Mouse (Mus musculus): ENCODE measurements around the gene Usf1. TPM values are rescaled to one million over a fixed set of nuclear protein-coding genes. Genes with fewer than 3 reads are reported as not detected.

Gene Usf1
- 111 and 118 TPM in 2 replicates for total RNA-seq (2023)

DNA sequence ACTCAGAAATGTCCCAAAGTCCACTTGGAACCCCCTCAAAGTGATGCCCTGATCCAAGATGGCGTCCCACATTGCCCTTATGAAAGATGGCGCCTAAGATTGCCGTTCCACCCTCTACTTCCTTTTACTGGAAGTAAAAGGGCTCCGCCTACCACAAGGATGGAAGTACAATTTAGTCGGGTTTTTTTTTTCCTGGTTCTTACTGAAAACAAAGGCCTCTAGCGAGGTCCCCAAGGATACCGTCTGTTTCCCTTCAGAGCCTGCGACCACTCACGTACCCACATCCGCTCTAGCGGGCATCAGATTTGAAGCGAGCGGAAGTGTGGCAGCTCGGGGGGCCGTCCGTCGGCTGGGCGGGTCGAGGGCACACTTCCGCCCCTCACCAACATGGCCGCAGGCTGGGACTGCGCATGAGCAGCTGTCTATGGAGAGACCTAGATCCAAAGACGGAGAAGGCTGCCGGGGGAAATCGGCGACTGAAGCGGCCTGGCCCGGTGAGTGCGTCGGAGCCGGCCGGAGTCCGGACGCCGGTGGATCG lies at the start of gene Usf1:
Gene Usf1 (plus strand): TSS at position 367 of the 538 bp plus-strand sequence.

DNA sequence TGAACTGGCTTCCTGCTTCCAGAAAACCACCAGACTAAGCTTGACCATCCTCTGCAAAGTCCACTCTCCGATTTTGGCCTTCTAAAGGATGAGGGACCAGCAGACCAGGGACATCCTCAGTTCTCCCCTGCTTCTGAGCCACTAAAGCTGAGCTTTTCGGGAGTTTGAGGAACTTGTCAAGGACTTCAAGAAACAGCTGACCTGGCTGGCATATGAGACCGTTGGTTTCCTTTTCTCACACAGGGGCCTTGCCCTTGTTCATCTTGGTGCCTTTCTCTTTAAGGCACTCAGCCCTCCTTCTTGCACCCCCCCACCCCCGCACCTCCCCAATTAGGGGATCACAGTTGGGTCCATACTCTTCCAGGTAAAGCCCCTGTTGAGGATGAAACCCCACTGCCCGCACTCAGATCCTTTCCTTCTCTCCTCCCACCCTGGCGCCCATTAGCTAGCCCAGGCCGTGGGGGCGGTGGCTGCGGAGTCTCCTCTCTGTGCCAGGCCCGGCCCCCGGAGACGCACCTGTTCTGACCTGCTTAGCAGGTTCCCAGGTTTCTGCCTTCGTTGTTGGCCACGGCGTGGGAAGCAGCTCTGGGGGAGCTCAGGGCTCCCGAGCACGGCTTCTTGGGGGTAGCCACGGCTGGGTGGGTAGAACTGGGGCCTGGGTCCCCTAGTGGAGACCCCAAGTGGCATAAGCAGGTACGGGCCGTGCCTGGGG lies 41.1 kb upstream of the Usf1 start, which contains the start of gene Nectin4:
Gene Nectin4 (plus strand): TSS at position 255 of the 712 bp plus-strand sequence.

DNA sequence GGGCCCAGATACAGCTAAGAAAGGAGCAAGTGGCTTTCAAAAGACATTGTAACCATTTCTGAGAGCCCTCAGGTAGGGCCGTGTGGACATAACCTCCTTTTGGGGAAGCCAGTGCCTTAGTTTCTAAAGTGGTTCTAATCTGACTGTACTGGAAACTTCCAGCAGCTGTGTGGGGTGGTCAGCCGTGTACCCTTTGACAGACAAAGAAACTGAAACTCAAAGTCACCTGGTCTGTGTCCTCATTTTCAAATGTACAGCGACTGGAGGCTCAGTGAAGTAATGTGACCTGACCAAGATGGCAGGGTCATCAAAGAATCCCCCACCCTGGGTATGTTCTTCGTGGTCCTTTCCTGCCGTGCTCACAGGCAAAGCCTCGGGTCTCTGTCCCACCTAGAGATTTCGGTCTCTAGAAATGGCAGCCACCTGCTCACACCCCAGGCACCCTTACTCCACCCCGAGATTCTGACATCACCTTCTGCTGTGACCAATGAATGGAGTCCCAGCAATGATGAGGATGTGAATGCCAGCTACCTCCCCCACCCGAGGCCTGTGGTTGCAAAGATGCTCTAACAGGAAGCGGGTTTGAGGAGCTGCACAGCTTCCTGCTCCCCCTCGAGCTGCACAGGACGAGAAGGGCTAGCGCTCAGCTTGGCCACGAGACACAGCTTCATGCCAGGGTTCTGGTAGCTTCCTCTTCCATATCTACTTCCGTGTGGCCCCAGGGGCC lies 22.6 kb upstream of the Usf1 start, which contains the start of gene Arhgap30:
Gene Arhgap30 (plus strand): TSS at position 579 of the 727 bp plus-strand sequence.

DNA sequence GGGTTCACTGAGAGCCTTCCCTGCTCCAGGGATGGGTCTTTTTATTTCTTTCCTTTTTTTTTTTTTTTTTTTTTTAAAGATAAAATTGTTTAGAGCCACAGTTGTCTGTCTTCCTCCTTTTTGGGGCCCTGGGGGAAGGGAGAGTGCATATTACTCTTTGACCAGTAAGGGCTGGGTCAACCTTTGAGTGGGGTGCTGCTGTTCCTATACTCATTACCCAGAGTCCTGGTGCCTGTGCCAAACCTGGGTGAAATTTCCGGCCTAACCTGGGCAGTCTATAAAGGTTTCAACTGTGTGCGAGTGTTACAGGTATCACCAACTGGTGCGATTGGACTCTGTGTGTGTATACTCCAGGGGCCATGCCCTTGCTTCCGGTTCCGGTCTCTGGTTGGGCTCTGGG lies 7.5 kb downstream of the Usf1 start, which contains the start of gene Tstd1:
Gene Tstd1 (plus strand): TSS at position 213 of the 400 bp plus-strand sequence.

DNA sequence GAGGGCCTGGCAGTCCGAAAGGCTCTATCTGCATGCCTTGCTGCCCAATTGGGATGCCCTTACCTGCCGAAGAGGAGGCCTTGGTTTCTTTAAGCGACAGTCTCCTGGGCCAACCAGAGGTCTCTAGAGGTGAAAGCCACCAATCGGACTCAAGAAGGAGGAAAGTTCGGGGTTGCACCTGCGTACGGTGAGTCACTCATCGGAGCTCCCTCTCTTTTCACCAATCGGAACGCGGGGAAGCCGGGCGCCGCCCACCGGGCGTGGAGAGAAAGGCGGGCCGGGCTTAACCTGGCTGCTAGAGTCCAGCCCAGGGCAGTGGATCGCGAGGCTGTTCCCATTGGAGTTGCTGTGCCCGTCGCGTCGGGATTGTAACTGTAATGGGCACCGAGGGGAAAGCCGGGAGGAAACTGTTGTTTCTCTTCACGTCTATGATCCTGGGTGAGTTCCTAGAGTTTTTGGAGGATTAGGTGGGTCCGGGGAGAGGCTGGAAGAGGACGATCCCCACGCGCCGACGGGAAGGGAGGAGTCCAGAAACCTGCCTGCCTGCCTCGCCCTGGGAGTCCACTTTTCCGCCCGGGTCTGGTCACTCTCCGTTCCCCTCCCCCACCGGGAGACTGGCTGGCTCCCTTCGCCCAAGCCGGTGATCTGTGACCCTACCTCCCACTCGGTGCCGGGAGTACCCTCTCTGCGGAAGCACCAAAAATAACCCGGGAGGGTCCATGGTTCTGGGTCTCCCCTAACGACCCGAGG lies 26.3 kb downstream of the Usf1 start, which contains the start of gene F11r:
Gene F11r (plus strand): TSS at position 272 of the 750 bp plus-strand sequence.

Other genes starting within 250 kb of the Usf1 start
- 0.25 and 0.38 TPM in 2 replicates for gene Pcp4l1, start 215.0 kb upstream of the Usf1 start, total RNA-seq (2023)
- not detected in 2 replicates for gene Nr1i3, start 197.3 kb upstream of the Usf1 start, total RNA-seq (2023)
- 7.2 and 11.8 TPM in 2 replicates for gene Tomm40l, start 188.8 kb upstream of the Usf1 start, total RNA-seq (2023)
- gene Apoa2, start 186.3 kb upstream of the Usf1 start, total RNA-seq (2023), result not detected in 2 replicates
- 1,184 and 1,203 TPM in 2 replicates for gene Fcer1g, start 176.9 kb upstream of the Usf1 start, total RNA-seq (2023)
- not detected in 2 replicates for gene Adamts4, start 160.9 kb upstream of the Usf1 start, total RNA-seq (2023)
- gene Ndufs2, start 159.9 kb upstream of the Usf1 start, total RNA-seq (2023), result 68.8 and 134 TPM in 2 replicates
- gene B4galt3, start 141.0 kb upstream of the Usf1 start, total RNA-seq (2023), result 115 and 168 TPM in 2 replicates
- gene Ppox, start 130.1 kb upstream of the Usf1 start, total RNA-seq (2023), result 64.8 and 86.5 TPM in 2 replicates
- 27.7 and 31.0 TPM in 2 replicates for gene Usp21, start 123.3 kb upstream of the Usf1 start, total RNA-seq (2023)
- 40.6 and 41.8 TPM in 2 replicates for gene Ufc1, start 116.3 kb upstream of the Usf1 start, total RNA-seq (2023)
- 17.9 and 25.5 TPM in 2 replicates for gene Dedd, start 82.2 kb upstream of the Usf1 start, total RNA-seq (2023)
- 15.9 and 16.3 TPM in 2 replicates for gene Nit1, start 65.7 kb upstream of the Usf1 start, total RNA-seq (2023)
- 39.2 and 40.6 TPM in 2 replicates for gene Pfdn2, start 65.6 kb upstream of the Usf1 start, total RNA-seq (2023)
- gene Klhdc9, start 50.5 kb upstream of the Usf1 start, total RNA-seq (2023), result not detected in 2 replicates
- gene Nectin4, start 41.2 kb upstream of the Usf1 start, total RNA-seq (2023), result 1.1 and 1.6 TPM in 2 replicates
- 268 and 358 TPM in 2 replicates for gene Arhgap30, start 22.4 kb upstream of the Usf1 start, total RNA-seq (2023)
- 1.6 and 2.3 TPM in 2 replicates for gene Tstd1, start 7.6 kb downstream of the Usf1 start, total RNA-seq (2023)
- gene F11r, start 26.2 kb downstream of the Usf1 start, total RNA-seq (2023), result 1.2 TPM in 2 replicates
- 6.1 and 6.8 TPM in 2 replicates for gene Alyref2, start 92.2 kb downstream of the Usf1 start, total RNA-seq (2023)
- not detected in 2 replicates for gene Itln1, start 124.0 kb downstream of the Usf1 start, total RNA-seq (2023)
- 9.8 and 13.7 TPM in 2 replicates for gene Cd244a, start 147.9 kb downstream of the Usf1 start, total RNA-seq (2023)
- gene Ly9, start 196.1 kb downstream of the Usf1 start, total RNA-seq (2023), result 11.8 and 14.7 TPM in 2 replicates
- gene Slamf7, start 241.7 kb downstream of the Usf1 start, total RNA-seq (2023), result 2.4 TPM in 2 replicates